Mouse (Mus musculus): ENCODE data around the gene Zer1.
"Not testable (repeated sequence)": the region's sequence is repeated elsewhere in the genome, so short reads cannot be mapped to it uniquely, and the experiment has no call there.

Zer1 gene

GRCm38 (mm10) chr2:30124472-30125274 is at the start of gene Zer1:
Gene Zer1, minus strand, starts transcription at chr2:30124585.
- DNase-seq (ENCODE audit: extremely low read depth, low read depth): peak; percentile 86

GRCm38 (mm10) chr2:30173541-30174240 is 49.3 kb upstream of the Zer1 start:
- DNase-seq (ENCODE audit: extremely low read depth, low read depth): no peak

GRCm38 (mm10) chr2:30171997-30172382 is 47.6 kb upstream of the Zer1 start:
- DNase-seq (ENCODE audit: extremely low read depth, low read depth): peak; percentile 8

- DNase-seq (ENCODE audit: extremely low read depth, low read depth): peak; percentile 78
These were observed 47.1 kb upstream of the Zer1 start, which contains the start of gene Endog for GRCm38 (mm10) chr2:30171371-30171996. Gene Endog, plus strand, starts transcription at chr2:30171493.

- DNase-seq (ENCODE audit: extremely low read depth, low read depth): peak; percentile 12
These were observed 42.3 kb upstream of the Zer1 start for GRCm38 (mm10) chr2:30166677-30167076.

GRCm38 (mm10) chr2:30164340-30164932 is 40.1 kb upstream of the Zer1 start:
- no peak for DNase-seq (ENCODE audit: extremely low read depth, low read depth)

- peak; percentile 41 for DNase-seq (ENCODE audit: extremely low read depth, low read depth)
These were observed 37.4 kb upstream of the Zer1 start for GRCm38 (mm10) chr2:30161809-30162208.

GRCm38 (mm10) chr2:30159871-30160270 is 35.5 kb upstream of the Zer1 start:
- not testable (repeated sequence) for DNase-seq (ENCODE audit: extremely low read depth, low read depth)

GRCm38 (mm10) chr2:30152616-30153015 is 28.2 kb upstream of the Zer1 start:
- DNase-seq (ENCODE audit: extremely low read depth, low read depth): no peak

- DNase-seq (ENCODE audit: extremely low read depth, low read depth): no peak
These were observed 27.5 kb upstream of the Zer1 start for GRCm38 (mm10) chr2:30151840-30152239.

- no peak for DNase-seq (ENCODE audit: extremely low read depth, low read depth)
These were observed 23.1 kb upstream of the Zer1 start for GRCm38 (mm10) chr2:30147466-30147865.

- DNase-seq (ENCODE audit: extremely low read depth, low read depth): no peak
These were observed 20.1 kb upstream of the Zer1 start for GRCm38 (mm10) chr2:30144436-30144835.

- not testable (repeated sequence) for DNase-seq (ENCODE audit: extremely low read depth, low read depth)
These were observed 15.6 kb upstream of the Zer1 start for GRCm38 (mm10) chr2:30140021-30140420.

GRCm38 (mm10) chr2:30136458-30136857 is 12.1 kb upstream of the Zer1 start:
- DNase-seq (ENCODE audit: extremely low read depth, low read depth): no peak

- DNase-seq (ENCODE audit: extremely low read depth, low read depth): peak; percentile 41
These were observed 10.7 kb upstream of the Zer1 start for GRCm38 (mm10) chr2:30134928-30135620.

GRCm38 (mm10) chr2:30134378-30134711 is 10.0 kb upstream of the Zer1 start:
- DNase-seq (ENCODE audit: extremely low read depth, low read depth): no peak

GRCm38 (mm10) chr2:30133613-30134377 is 9.4 kb upstream of the Zer1 start, which contains the start of gene Tbc1d13:
Gene Tbc1d13, plus strand, starts transcription at chr2:30133746.
- DNase-seq (ENCODE audit: extremely low read depth, low read depth): peak; percentile 92

- DNase-seq (ENCODE audit: extremely low read depth, low read depth): no peak
These were observed 8.6 kb upstream of the Zer1 start for GRCm38 (mm10) chr2:30132801-30133612.

GRCm38 (mm10) chr2:30131240-30131639 is 6.9 kb upstream of the Zer1 start:
- not testable (repeated sequence) for DNase-seq (ENCODE audit: extremely low read depth, low read depth)

All from MEL-GATA-1-ER (cell line).